Mouse (Mus musculus) left cerebral cortex, postnatal 10 days (tissue): ENCODE measurements around the gene Rce1. TPM values are rescaled to one million over a fixed set of nuclear protein-coding genes. Genes with fewer than 3 reads are reported as not detected.
A peak's percentile ranks its signal among the peaks of the same experiment; 100 is the strongest.
"Not testable (repeated sequence)": the region's sequence is repeated elsewhere in the genome, so short reads cannot be mapped to it uniquely, and the experiment has no call there.

ENCODE experiments used
- DNase-seq, 2 experiments: peaks; one replicate each; pipeline ENCODE4 v3.0.0; 2021 to 2022; ENCODE audit warnings: low spot score in 2 of 2, mixed read lengths in 1 of 2; ENCODE audit errors: extremely low spot score in 1 of 2
- intact Hi-C: fragments of 180-260 bp; cut with DNase I; formaldehyde crosslinking; loops from one replicate; pipeline ENCODE4 v1.15.1; 2025
- microRNA-seq: library from miRNA; unstranded; fragments of <30 nt; microRNA quantifications from one replicate; pipeline ENCODE4 v1.2.0, GENCODE M21; 2022
- total RNA-seq, 2 experiments: library from RNA; stranded (reverse); gene quantifications; 2 replicates each; pipeline ENCODE4 v1.2.3; 2021

Gene Rce1
- total RNA-seq, 2 experiments from 2014 or later, result 19.6 to 21.4 TPM

- intact Hi-C loops, result not testable (repeated sequence)
Observed at GRCm38 (mm10) chr19:4586783-4587182, 38.7 kb downstream of the Rce1 start.

GRCm38 (mm10) chr19:4583856-4584255, 41.6 kb downstream of the Rce1 start:
- intact Hi-C loops, result no loop called here
- DNase-seq, result no peak

More at GRCm38 (mm10) chr19:4586783-4587182, 38.7 kb downstream of the Rce1 start:
- DNase-seq, result not testable (repeated sequence)

- no peak for DNase-seq
- intact Hi-C loops, result no loop called here
Observed at GRCm38 (mm10) chr19:4579296-4579695, 46.1 kb downstream of the Rce1 start.

GRCm38 (mm10) chr19:4578799-4579198, 46.6 kb downstream of the Rce1 start:
- intact Hi-C loops, result no loop called here
- DNase-seq, result no peak

- DNase-seq, result no peak
- intact Hi-C loops, result no loop called here
Observed at GRCm38 (mm10) chr19:4573241-4573640, 52.2 kb downstream of the Rce1 start.

Small RNA genes within 50 kb of the gene (microRNA-seq; reads per million reads assigned to microRNA genes)
- 9.5 reads per million, percentile 30 among the genes with 10 or more reads in this experiment for gene Mir6986

Other genes with a start within 250 kb of the Rce1 start
- 10 to 100 TPM; 66.6 to 67.3 TPM for gene Kdm2a, start 227.4 kb downstream of the Rce1 start, total RNA-seq
- gene Rhod, start 186.2 kb downstream of the Rce1 start, total RNA-seq, result 1 to 10 TPM in 1 of 2 experiments, under 1 TPM in 1; 0.95 to 1.7 TPM
- gene Syt12, start 148.2 kb downstream of the Rce1 start, total RNA-seq, result 10 to 100 TPM; 13.3 to 16.6 TPM
- not detected for gene 2010003K11Rik, start 127.1 kb downstream of the Rce1 start, total RNA-seq
- 10 to 100 TPM; 46.8 to 50.8 TPM for gene Pcx, start 115.2 kb downstream of the Rce1 start, total RNA-seq
- gene Lrfn4, start 10.0 kb downstream of the Rce1 start, total RNA-seq, result 10 to 100 TPM; 73.7 to 76.1 TPM
- 1 to 10 TPM; 2.7 to 3.0 TPM for gene Gm960, start 73.0 kb upstream of the Rce1 start, total RNA-seq
- 100 to 1,000 TPM; 553 to 622 TPM for gene Sptbn2, start 85.5 kb upstream of the Rce1 start, total RNA-seq
- gene Rbm4b, start 130.9 kb upstream of the Rce1 start, total RNA-seq, result 10 to 100 TPM; 12.4 to 14.2 TPM
- 10 to 100 TPM; 68.0 to 68.9 TPM for gene Rbm4, start 168.3 kb upstream of the Rce1 start, total RNA-seq
- 10 to 100 TPM; 16.0 to 16.2 TPM for gene Gm21992, start 186.0 kb upstream of the Rce1 start, total RNA-seq
- 10 to 100 TPM; 52.7 to 57.0 TPM for gene Rbm14, start 186.0 kb upstream of the Rce1 start, total RNA-seq
- gene Ccs, start 213.7 kb upstream of the Rce1 start, total RNA-seq, result 10 to 100 TPM; 37.4 to 38.6 TPM
- 1 to 10 TPM; 2.4 to 2.9 TPM for gene Ccdc87, start 213.7 kb upstream of the Rce1 start, total RNA-seq
- 100 to 1,000 TPM in 1 of 2 experiments, 10 to 100 TPM in 1; 99.2 to 106 TPM for gene Ctsf, start 229.5 kb upstream of the Rce1 start, total RNA-seq